Mouse (Mus musculus) small intestine, adult 2 months (tissue): ENCODE measurements around the gene Trpm4. TPM values are rescaled to one million over a fixed set of nuclear protein-coding genes. Genes with fewer than 3 reads are reported as not detected.
"Not testable (repeated sequence)": the region's sequence is repeated elsewhere in the genome, so short reads cannot be mapped to it uniquely, and the experiment has no call there.

Source experiments
- H3K27ac ChIP-seq: fragments of 200-500 bp; 2 replicates; pipeline ENCODE4 v1.5.1; 2012; ENCODE audit warnings: low read depth, low read length, control low read depth, inconsistent platforms; ENCODE audit not compliant: insufficient read depth
- H3K27me3 ChIP-seq: fragments of 200-500 bp; 2 replicates; pipeline ENCODE4 v1.6.1; 2012; ENCODE audit warnings: mild to moderate bottlenecking, moderate library complexity, low read length, inconsistent platforms; ENCODE audit not compliant: control insufficient read depth, insufficient read depth
- H3K36me3 ChIP-seq: fragments of 200-500 bp; 2 replicates; pipeline ENCODE4 v1.6.1; 2012; ENCODE audit warnings: mild to moderate bottlenecking, low read length, control low read depth, inconsistent platforms; ENCODE audit not compliant: control insufficient read depth, insufficient read depth
- H3K4me1 ChIP-seq: fragments of 200-500 bp; 2 replicates; pipeline ENCODE4 v1.6.1; 2012; ENCODE audit warnings: low read length, inconsistent platforms, mixed read lengths; ENCODE audit not compliant: control insufficient read depth, insufficient read depth, insufficient read length
- H3K4me3 ChIP-seq: fragments of 200-500 bp; 2 replicates; pipeline ENCODE4 v1.5.1; 2012; ENCODE audit warnings: low read depth, mild to moderate bottlenecking, control low read depth, inconsistent platforms, low read length, moderate library complexity
- CTCF ChIP-seq: fragments of 200-500 bp; IDR thresholded peaks from 2 replicates; pipeline ENCODE4 v1.5.1; 2012; ENCODE audit warnings: low read depth, mild to moderate bottlenecking, control low read depth, inconsistent platforms, low read length, moderate library complexity, mixed read lengths; ENCODE audit not compliant: insufficient replicate concordance, insufficient read length; ENCODE audit errors: extremely low read depth
- POLR2A ChIP-seq: fragments of 200-500 bp; IDR thresholded peaks from 2 replicates; pipeline ENCODE4 v1.6.1; 2012; ENCODE audit warnings: low read depth, mild to moderate bottlenecking, control low read depth, inconsistent platforms, low read length, moderate library complexity
- WGBS: fragments of 180-500 bp; shearing (Covaris S2); methylation state at CpG from one replicate; pipeline ENCODE4 v1.1.7; 2018; 5-methylcytosine and 5-hydroxymethylcytosine counted together
- polyA plus RNA-seq: library from polyadenylated mRNA; depleted of rRNA; stranded (reverse); fragments of >200 nt; gene quantifications from 2 replicates; pipeline ENCODE4 v1.2.3, GENCODE M21; 2012

Gene Trpm4
- polyA plus RNA-seq, 1 experiment: 257 TPM

DNA sequence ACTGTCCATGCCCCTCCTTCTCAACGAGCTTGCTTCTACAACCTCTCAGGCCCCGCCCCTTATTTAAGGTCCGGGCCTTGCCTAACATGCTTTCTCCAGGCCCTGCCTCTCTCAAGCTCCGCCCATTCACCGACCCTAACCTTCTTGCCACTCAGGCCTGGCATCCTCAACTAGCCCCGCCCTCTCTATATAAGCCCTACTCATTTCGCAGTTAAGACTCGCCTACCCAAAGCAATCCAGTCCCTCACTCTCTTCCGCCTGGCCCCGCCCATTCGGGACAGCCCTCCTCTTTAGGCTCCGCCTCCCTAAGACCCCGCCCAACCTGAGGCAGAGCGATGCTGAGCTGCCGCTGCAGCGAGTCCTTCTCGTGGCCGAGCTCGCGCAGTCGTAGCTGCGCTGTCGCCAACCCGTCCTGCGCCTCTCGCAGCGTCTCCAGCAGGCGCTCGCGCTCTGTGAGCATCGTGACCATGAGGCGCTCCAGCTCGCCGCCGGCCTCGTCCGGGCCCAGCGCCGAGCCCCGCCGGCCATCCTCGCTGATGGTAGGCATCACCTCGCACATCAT, 27.7 kb upstream of the Trpm4 start:
- H3K27me3 ChIP-seq: peaks cover 30% of the 10 kb centered on the region
- TF ChIP-seq POLR2A (peak; percentile 29; the same call in 1 of the 2 replicates), CTCF (no peak)
- H3K27ac ChIP-seq: no peak overlapping the region
- peak overlapping the region; percentile 41 for H3K4me3 ChIP-seq
- WGBS: 1% methylated on average over 43 of the region's 43 CpGs
- H3K4me1 ChIP-seq: peaks cover 14% of the 10 kb centered on the region
- H3K36me3 ChIP-seq: no peaks in the 10 kb centered on the region

DNA sequence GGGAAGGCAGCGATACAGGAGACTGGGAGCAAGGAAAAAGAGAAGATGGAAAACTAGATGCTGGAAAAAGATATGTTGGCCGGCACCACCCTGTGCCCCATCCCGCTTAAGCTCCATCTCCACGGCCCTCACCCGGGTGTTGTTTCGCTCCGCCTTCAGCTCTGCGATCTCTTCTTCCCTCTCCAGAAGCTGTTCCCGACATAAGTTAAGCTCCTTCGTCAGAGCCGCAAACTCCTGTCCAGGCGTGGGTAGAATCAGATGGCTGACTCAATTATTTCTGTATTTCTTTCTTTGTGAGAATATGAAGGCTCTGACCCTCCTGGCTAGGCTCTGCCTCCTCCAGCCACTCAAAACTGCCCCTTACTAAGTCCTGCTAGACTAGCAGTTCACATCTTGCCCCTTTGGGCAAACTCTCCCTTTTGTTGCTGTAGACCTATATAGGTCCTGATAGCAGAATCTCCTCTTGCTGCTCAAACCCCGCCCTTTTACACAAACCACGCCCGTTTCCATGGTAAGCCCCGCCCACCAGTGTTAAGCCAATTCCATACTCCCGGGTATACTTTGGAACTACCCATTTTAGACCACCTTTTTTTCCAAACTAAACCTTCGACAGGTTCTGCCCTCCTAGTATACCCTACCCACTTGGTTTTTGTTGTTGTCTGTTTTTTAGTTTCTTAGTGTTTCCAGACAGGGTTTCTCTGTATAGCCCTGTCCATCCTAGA, 27.0 kb upstream of the Trpm4 start:
- 37% methylated on average over 18 of the region's 18 CpGs for WGBS
- H3K4me3 ChIP-seq: no peak overlapping the region
- no peak overlapping the region for H3K27ac ChIP-seq
- H3K36me3 ChIP-seq: no peaks in the 10 kb centered on the region
- H3K4me1 ChIP-seq: peaks cover 11% of the 10 kb centered on the region
- TF ChIP-seq CTCF: no peak
- TF ChIP-seq POLR2A: no peak
- H3K27me3 ChIP-seq: peaks cover 25% of the 10 kb centered on the region

DNA sequence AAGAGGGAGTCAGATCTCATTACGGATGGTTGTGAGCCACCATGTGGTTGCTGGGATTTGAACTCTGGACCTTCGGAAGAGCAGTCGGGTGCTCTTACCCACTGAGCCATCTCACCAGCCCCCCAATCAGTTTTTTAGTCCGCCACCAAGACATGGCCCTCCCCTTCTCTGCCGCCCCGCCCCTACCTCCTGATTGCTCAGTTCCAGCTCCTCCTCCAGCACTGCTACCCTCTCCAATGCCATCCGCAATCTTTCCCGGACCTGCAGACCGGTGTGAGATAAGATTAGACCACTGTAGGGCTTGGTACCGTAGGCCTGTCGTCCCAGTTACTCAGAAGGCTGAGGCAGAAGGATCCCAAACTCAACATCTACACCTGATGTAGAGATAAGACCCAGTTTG, 25.5 kb upstream of the Trpm4 start:
- H3K4me1 ChIP-seq: peaks cover 11% of the 10 kb centered on the region
- not testable (repeated sequence) for H3K36me3 ChIP-seq, H3K4me3 ChIP-seq, H3K27ac ChIP-seq
- 47% methylated on average over 11 of the region's 11 CpGs for WGBS
- peaks cover 25% of the 10 kb centered on the region for H3K27me3 ChIP-seq

DNA sequence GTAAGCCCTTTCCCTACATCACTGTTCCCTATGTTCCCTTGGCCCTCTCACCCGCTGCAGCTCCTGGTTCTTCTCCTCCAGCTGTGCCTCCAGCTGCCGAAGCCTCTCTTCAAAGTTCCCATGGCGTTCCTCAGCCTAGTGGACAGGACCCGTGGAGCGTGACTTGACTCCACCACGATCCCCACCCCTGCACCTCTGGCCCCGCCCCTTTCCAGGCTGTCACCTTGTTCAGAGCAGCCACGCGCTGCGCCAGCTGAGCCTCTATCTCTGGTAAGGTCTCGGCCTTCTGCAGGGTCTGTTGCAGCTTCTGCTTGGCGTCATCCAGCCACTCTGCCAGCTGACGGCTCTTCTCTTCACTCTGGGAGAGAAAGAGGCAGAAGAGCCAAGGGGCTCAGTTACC, 22.5 kb upstream of the Trpm4 start:
- no peak overlapping the region for H3K27ac ChIP-seq
- H3K36me3 ChIP-seq: no peaks in the 10 kb centered on the region
- H3K4me3 ChIP-seq: no peak overlapping the region
- H3K27me3 ChIP-seq: peaks cover 10% of the 10 kb centered on the region
- TF ChIP-seq CTCF: no peak
- TF ChIP-seq POLR2A: no peak
- WGBS: 35% methylated on average over 13 of the region's 13 CpGs
- H3K4me1 ChIP-seq: peaks cover 1% of the 10 kb centered on the region; the same call in 1 of the 2 replicates

DNA sequence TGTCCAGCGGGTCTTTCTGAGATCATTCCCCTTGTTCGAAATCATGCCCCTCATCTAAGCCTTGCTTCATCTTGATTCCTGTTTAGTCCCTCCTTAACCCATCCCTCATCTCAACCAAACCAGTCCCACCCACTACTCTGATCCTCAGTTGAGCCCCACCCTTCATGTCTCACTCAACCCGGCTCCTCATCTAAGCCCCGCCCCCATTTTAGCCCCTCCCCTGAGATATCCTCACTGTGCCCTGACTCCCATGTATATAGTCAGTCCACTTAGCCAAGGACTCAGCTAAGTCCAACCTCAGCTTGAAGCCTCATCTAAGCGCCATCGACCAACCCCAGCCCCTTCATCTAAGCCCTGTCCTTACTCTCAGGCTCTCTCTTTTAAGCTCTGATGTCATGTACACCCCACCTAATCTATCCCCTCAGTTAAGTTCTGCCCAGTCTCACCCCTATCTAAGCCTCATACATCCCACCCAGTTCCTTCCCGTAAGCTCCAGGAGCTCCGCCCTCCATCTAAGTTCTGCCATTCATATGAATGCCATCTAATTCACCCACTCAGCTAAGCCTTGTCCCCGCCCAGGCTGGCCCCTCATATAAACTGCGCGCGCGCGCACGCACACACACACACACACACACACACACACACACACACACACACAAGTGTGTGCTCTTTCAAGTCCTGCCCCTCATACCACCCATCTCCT, 21.9 kb upstream of the Trpm4 start:
- TF ChIP-seq POLR2A: no peak
- no peak for TF ChIP-seq CTCF
- H3K4me3 ChIP-seq: no peak overlapping the region

DNA sequence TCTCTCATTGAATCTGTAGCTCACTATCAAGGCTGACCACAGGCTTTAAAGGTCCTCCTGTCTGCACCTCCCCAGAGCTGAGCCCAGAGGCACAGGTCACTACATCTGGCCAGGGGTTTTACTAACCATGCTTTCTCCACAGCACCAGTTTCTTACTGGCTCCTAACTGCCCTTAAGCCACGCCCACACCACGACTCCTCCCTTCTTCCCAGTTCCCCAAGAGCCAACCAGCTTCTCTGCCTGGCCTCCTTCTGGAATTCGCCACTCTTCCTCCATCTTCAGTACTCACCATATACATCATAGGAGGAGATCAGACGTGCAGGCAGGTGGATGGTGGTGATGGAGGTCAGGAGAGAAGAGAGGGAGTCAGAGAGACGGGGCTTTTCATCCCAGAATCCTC, 19.5 kb upstream of the Trpm4 start:
- Histone ChIP-seq H3K27me3 (no peaks in the 10 kb centered on the region), H3K27ac (no peak overlapping the region), H3K4me3 (no peak overlapping the region), H3K4me1 (no peaks in the 10 kb centered on the region), H3K36me3 (no peaks in the 10 kb centered on the region)
- no peak for TF ChIP-seq POLR2A
- TF ChIP-seq CTCF: no peak
- WGBS: 25% methylated on average over 5 of the region's 5 CpGs

More for the DNA sequence above, 21.9 kb upstream of the Trpm4 start:
- Histone ChIP-seq H3K4me1 (no peaks in the 10 kb centered on the region), H3K27ac (no peak overlapping the region), H3K27me3 (peaks cover 4% of the 10 kb centered on the region), H3K36me3 (no peaks in the 10 kb centered on the region)
- WGBS: 60% methylated on average over 15 of the region's 15 CpGs

DNA sequence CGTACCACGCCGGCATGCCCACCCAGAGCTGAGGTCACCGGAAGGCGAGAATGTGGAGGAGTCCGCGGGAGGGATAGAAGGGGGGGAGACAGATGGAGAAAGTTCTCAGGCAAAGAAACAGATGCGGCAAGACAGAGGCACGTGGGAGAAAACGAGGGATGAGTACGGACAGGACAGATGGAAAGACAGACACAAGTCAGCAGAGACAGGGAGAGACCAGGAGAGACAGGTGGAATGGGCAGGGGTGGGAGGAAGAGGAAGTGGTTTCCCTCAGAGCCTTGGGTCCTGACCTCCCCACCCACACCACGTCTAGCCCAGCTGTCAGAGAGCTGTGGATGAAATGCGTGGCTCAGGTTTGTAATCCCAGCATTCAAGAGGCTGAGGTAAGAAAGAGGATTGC, 13.3 kb upstream of the Trpm4 start:
- Histone ChIP-seq H3K4me3 (no peak overlapping the region), H3K27me3 (no peaks in the 10 kb centered on the region; the same call in 1 of the 2 replicates), H3K27ac (no peak overlapping the region), H3K4me1 (no peaks in the 10 kb centered on the region), H3K36me3 (no peaks in the 10 kb centered on the region)
- 77% methylated on average over 13 of the region's 13 CpGs for WGBS
- TF ChIP-seq CTCF (no peak), POLR2A (no peak)
